Mouse (Mus musculus) hindbrain, embryonic 10.5 days (tissue): ENCODE measurements around the gene Nus1. TPM values are rescaled to one million over a fixed set of nuclear protein-coding genes. Genes with fewer than 3 reads are reported as not detected.

Experiments
- polyA plus RNA-seq: library from polyadenylated mRNA; unstranded; fragments of >200 nt; fragmentation: Nextera tagmentation; extraction: Ambion mirVana; gene quantifications from 2 replicates; pipeline ENCODE4 v1.2.1, GENCODE M21; 2016

Gene Nus1
- polyA plus RNA-seq, 1 experiment from 2014 or later = 11.0 TPM

Other genes starting within 250 kb of the Nus1 start
- 0.04 TPM in 1 of 2 replicates, not detected in the other for gene Ros1, start 222.3 kb upstream of the Nus1 start, polyA plus RNA-seq
- 20.0 and 22.6 TPM in 2 replicates for gene Dcbld1, start 183.9 kb upstream of the Nus1 start, polyA plus RNA-seq
- gene Gm26741, start 58.8 kb upstream of the Nus1 start, polyA plus RNA-seq = not detected in 2 replicates
- 17.7 and 18.0 TPM in 2 replicates for gene Gopc, start 35.4 kb upstream of the Nus1 start, polyA plus RNA-seq
- gene Nepn, start 28.6 kb upstream of the Nus1 start, polyA plus RNA-seq = not detected in 2 replicates